Mouse (Mus musculus) liver, adult 2 months (tissue): Measurements from ENCODE around the gene Banp. TPM values are rescaled to one million over a fixed set of nuclear protein-coding genes. Genes with fewer than 3 reads are reported as not detected.

Experiments used
- DNase-seq: peaks from one replicate; pipeline ENCODE4 v3.0.0-alpha.2; 2011; ENCODE audit warnings: low read depth, low spot score; ENCODE audit errors: extremely low read depth
- H3K27ac ChIP-seq: fragments of 200-500 bp; replicated peaks from 2 replicates; pipeline ENCODE4 v1.5.1; 2012; ENCODE audit warnings: low read depth, mild to moderate bottlenecking, control low read depth, inconsistent platforms, low read length; ENCODE audit not compliant: insufficient read depth
- H3K27me3 ChIP-seq: fragments of 200-500 bp; 2 replicates; pipeline ENCODE4 v1.6.1; 2012; ENCODE audit warnings: mild to moderate bottlenecking, moderate library complexity, low read length, inconsistent platforms; ENCODE audit not compliant: control insufficient read depth, insufficient read depth
- H3K36me3 ChIP-seq: fragments of 200-500 bp; 2 replicates; pipeline ENCODE4 v1.6.1; 2012; ENCODE audit warnings: low read length, inconsistent platforms; ENCODE audit not compliant: control insufficient read depth, insufficient read depth
- H3K4me1 ChIP-seq: fragments of 200-500 bp; 2 replicates; pipeline ENCODE4 v1.6.1; 2011; ENCODE audit warnings: low read length; ENCODE audit not compliant: control insufficient read depth, insufficient read depth
- H3K4me3 ChIP-seq: fragments of 200-500 bp; 2 replicates; pipeline ENCODE4 v1.5.1; 2011; ENCODE audit warnings: low read depth, mild to moderate bottlenecking, control low read depth, low read length, moderate library complexity; ENCODE audit not compliant: insufficient read depth
- H3K79me2 ChIP-seq: fragments of 200-500 bp; 2 replicates; pipeline ENCODE4 v1.6.1; 2012; ENCODE audit warnings: inconsistent platforms, mild to moderate bottlenecking, low read length, moderate library complexity; ENCODE audit not compliant: control insufficient read depth, insufficient read depth
- H3K9ac ChIP-seq: fragments of 200-500 bp; 2 replicates; pipeline ENCODE4 v1.6.1; 2012; ENCODE audit warnings: low read depth, mild to moderate bottlenecking, control low read depth, inconsistent platforms, low read length
- CTCF ChIP-seq: fragments of 200-500 bp; IDR thresholded peaks from 2 replicates; pipeline ENCODE4 v1.5.1; 2011; ENCODE audit warnings: low read depth, low read length, control low read depth
- POLR2A ChIP-seq: fragments of 200-500 bp; IDR thresholded peaks from 2 replicates; pipeline ENCODE4 v1.6.1; 2011; ENCODE audit warnings: low read length, control low read depth; ENCODE audit not compliant: insufficient read depth; ENCODE audit errors: extremely low read depth
- whole genome bisulfite sequencing: fragments of 180-500 bp; shearing (Covaris S2); methylation state at CpG from one replicate; pipeline ENCODE4 v1.1.7; 2018; 5-methylcytosine and 5-hydroxymethylcytosine counted together
- polyA plus RNA-seq: library from polyadenylated mRNA; depleted of rRNA; stranded (reverse); fragments of >200 nt; gene quantifications from 2 replicates; pipeline ENCODE4 v1.2.3, GENCODE M21; 2012
- total RNA-seq: library from RNA; depleted of rRNA; stranded (reverse); fragments of >200 nt; gene quantifications from 2 replicates; pipeline ENCODE4 v1.2.3, GENCODE M21; 2014

Banp gene
- total and polyA plus RNA-seq, 2 experiments = 9.8 to 38.2 TPM

DNA sequence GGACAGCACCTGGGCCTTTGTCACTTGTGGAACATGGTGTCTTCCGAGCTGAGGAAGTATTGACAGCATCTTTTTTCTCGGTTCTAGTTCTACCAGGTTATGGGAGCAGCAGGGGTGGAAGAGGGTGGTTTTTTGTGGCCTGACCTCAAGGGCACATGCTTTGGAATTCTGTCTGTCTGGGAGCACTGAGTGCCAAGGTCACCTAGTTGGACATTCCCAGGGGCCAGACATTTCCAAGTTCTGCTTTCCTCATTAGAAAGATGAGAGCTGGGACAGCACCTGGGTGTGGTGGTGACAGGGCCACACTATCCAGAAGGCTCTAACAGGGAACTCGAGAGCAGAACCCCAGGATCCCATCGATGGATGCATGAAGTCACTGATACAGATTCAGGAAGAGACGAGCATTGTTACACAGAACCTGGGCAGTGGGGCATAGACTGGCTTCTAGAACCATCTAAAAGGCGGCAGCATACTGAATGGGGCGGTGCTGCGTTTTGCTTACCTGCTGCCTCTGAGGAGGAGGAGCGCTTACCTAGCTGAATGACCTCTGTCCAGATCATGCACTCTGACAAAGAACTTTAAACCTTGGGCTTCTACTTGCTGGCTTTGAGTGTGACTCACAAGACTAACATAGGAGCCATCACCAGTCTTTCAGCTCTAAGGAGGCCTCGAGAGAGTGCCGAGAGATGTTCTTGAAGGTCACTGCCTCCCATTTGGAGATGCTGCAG, 31.4 kb downstream of the Banp start:
- WGBS = 50% methylated on average over 11 of the region's 11 CpGs
- Histone ChIP-seq H3K27ac (peak overlapping the region; percentile 74), H3K9ac (no peak overlapping the region), H3K27me3 (no peaks in the 10 kb centered on the region), H3K36me3 (peaks cover 10% of the 10 kb centered on the region; the same call in 1 of the 2 replicates), H3K79me2 (no peaks in the 10 kb centered on the region), H3K4me1 (peaks cover 14% of the 10 kb centered on the region), H3K4me3 (no peak overlapping the region)
- peak; percentile 79 for DNase-seq
- TF ChIP-seq CTCF (no peak), POLR2A (no peak)

DNA sequence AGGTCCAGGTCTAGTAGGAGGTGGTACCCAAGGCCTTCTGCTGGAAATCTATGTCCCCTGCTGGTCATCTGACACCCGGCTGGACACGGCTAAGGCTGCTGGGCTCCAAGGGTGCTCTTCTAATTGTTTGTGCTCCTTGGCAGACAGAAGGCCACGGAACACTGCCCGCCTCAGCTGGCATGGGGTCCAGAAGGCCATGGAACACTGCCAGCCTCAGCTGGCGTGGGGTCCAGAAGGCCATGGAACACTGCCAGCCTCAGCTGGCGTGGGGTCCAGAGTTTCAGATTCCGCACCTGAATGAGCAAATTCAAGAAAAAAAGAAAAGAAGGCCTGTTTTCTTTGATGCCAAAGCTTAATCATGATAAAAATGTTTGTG, 32.0 kb downstream of the Banp start:
- Histone ChIP-seq H3K27ac (peak overlapping the region; percentile 74), H3K27me3 (no peaks in the 10 kb centered on the region), H3K4me3 (no peak overlapping the region), H3K36me3 (peaks cover 7% of the 10 kb centered on the region; the same call in 1 of the 2 replicates), H3K4me1 (peaks cover 14% of the 10 kb centered on the region), H3K79me2 (no peaks in the 10 kb centered on the region), H3K9ac (no peak overlapping the region)
- 42% methylated on average over 7 of the region's 7 CpGs for WGBS
- TF ChIP-seq POLR2A (no peak), CTCF (no peak)
- peak; percentile 39 for DNase-seq

DNA sequence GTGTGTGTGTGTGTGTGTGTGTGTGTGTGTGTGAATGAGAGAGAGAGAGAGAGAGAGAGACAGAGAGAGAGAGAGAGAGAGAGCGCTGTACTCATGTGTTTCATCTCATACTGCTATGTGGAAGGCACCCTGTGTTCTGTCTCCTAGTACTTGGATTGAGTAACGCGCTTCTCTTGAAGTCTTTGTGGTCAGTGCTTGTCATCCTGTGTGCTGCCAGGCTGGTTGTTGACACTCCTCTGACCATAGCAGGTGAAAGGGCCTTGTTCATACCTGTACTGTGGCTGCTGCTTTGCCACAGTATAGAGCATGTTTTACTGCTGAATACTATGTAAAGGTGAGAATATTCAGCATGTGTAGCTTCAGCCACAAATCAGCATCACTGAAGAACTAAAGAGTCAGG, 36.1 kb downstream of the Banp start:
- Histone ChIP-seq H3K36me3 (no peaks in the 10 kb centered on the region; the same call in 1 of the 2 replicates), H3K27me3 (no peaks in the 10 kb centered on the region), H3K79me2 (no peaks in the 10 kb centered on the region), H3K9ac (no peak overlapping the region), H3K4me3 (no peak overlapping the region), H3K27ac (peak overlapping the region; percentile 41; the same call in 1 of the 2 replicates), H3K4me1 (peaks cover 10% of the 10 kb centered on the region)
- DNase-seq = peak; percentile 78
- TF ChIP-seq CTCF (no peak), POLR2A (no peak)
- WGBS = 47% methylated on average over 3 of the region's 3 CpGs

DNA sequence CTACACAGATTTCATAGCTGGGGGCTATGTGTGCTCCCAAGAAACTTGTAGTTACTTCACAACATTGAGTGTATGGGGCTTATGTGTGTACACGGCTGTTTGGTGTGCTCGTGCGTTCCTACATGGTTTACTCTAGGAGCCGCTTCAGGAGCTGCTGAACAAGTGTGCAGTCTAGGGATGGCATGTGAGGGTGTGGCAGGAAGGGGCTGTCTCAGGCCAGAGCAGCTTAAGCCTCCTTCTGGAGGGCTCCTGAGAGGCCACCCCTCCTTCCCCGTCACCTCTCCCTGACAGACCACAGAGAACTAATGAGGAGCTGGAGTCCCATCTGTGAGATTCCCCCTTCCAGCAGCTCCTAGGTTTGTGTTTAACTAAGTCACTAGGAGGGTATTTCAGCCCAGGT, 38.3 kb downstream of the Banp start:
- no peaks in the 10 kb centered on the region for H3K79me2 ChIP-seq
- no peak overlapping the region for H3K4me3 ChIP-seq
- H3K27ac ChIP-seq = no peak overlapping the region
- H3K27me3 ChIP-seq = no peaks in the 10 kb centered on the region
- H3K9ac ChIP-seq = no peak overlapping the region
- no peak for DNase-seq
- WGBS = 97% methylated on average over 5 of the region's 5 CpGs
- no peaks in the 10 kb centered on the region; the same call in 1 of the 2 replicates for H3K36me3 ChIP-seq
- H3K4me1 ChIP-seq = peaks cover 5% of the 10 kb centered on the region; the same call in 1 of the 2 replicates
- TF ChIP-seq CTCF (no peak), POLR2A (no peak)

DNA sequence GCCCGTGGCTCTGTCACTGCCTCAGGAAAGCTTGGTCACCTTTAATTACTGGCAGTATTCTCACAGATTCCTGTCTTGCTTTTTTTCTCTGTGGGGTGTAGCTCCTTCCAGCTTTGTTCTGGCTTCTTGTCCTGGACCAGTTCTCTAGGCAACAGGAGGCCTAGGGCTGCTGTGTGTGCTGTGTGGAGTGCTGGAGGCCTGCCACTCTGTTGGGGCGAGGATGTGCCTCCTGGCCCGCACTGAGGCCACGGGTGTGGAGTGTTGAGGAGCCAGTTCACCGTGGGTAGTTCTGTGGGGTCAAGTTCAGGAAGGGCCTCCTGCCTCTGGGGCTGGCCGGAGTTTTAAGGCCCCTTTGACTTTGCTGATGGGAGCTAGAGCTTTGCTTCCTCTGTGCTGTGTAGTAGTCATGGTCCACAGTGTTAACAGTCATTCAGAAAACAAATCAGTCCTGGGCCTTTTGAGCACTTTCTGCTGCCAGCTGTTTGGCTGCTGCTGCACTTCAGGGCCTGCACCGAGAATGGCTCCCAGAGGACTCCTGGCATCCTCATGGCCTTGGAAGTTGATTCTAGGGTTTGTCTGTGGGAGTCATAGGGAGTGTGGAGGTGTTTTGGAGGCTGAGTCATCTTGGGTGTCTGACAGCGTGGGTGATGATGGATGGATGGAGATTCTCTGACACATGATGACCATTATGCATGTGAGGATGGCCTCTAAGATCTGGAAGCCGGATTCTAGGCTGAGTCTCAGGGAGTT, 41.1 kb downstream of the Banp start:
- no peak overlapping the region for H3K27ac ChIP-seq
- no peak for DNase-seq
- H3K36me3 ChIP-seq = no peaks in the 10 kb centered on the region
- 91% methylated on average over 9 of the region's 9 CpGs for WGBS
- no peaks in the 10 kb centered on the region for H3K27me3 ChIP-seq
- H3K9ac ChIP-seq = no peak overlapping the region
- peaks cover 5% of the 10 kb centered on the region; the same call in 1 of the 2 replicates for H3K79me2 ChIP-seq
- peaks cover 10% of the 10 kb centered on the region for H3K4me1 ChIP-seq
- H3K4me3 ChIP-seq = no peak overlapping the region
- TF ChIP-seq POLR2A (no peak), CTCF (no peak)
